Mouse (Mus musculus) stomach, postnatal 0 days (tissue): Measurements from ENCODE around the gene Amhr2.

Source experiments
- CTCF ChIP-seq: IDR thresholded peaks from 2 replicates; pipeline ENCODE4 v1.5.1; 2016; ENCODE audit warnings: antibody characterized with exemption, low read depth, mild to moderate bottlenecking, moderate library complexity
- EP300 ChIP-seq: optimal IDR thresholded peaks from 2 replicates; pipeline ENCODE3; 2016; ENCODE audit warnings: antibody characterized with exemption

GRCm38 (mm10) chr15:102468675-102469370 is 23.7 kb downstream of the Amhr2 start:
- TF ChIP-seq CTCF, result no peak
- no peak for TF ChIP-seq EP300
